In the genomic region with DNA sequence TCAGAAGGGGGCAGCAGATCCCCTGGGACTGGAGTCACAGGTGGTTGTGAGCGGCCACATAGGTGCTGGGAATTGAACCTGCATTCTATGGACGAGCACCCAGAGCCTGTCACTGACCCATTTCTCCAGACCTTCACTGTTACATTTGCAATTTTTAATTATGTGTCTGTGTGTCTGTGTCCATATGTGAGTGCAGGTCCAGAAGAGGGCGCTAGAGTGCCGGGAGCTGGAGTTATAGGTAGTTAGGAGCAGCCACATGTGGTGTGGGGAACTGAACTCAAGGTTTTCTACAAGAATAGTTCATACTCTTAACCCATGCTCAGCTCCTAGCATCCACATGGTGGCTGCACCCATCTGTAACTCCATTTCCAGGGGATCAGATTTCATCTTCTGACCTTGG, we compare ENCODE assay signal across 9 mouse cellular contexts. TPM values are rescaled to one million over a fixed set of nuclear protein-coding genes. Genes with fewer than 3 reads are reported as not detected.
DNase-seq lines count a peak whose midpoint lies in the region; ATAC-seq and TF ChIP-seq lines count a peak whose summit lies in the region.
"Had no signal": no experiment of that assay in that cellular context is flagged by ENCODE, and none has a peak within 500 bp of the region (broad histone marks: within the 10 kb centered on the region; RNA-seq: fewer than 3 reads in every experiment).

No protein-coding gene starts in this region.

- H3K4me1 ChIP-seq in kidney, postnatal 0 days (replicated peaks; ENCODE audit: insufficient read depth, low read length), result no peaks in the 10 kb centered on the region
- H3K4me1 ChIP-seq in kidney, embryonic 16.5 days (ENCODE audit: insufficient read depth, low read length), result peaks cover 16% of the 10 kb centered on the region
- no peaks in the 10 kb centered on the region for H3K4me1 ChIP-seq in midbrain, postnatal 0 days (ENCODE audit: insufficient read depth, low read length)
- H3K4me1 ChIP-seq in midbrain, embryonic 13.5 days (replicated peaks), result peaks cover 19% of the 10 kb centered on the region
- peaks cover 0 to 6% of the 10 kb centered on the region in 2 experiments; a peak in 2 of 4 replicates for H3K4me1 ChIP-seq in MEL (ENCODE audit: control insufficient read depth in 1 of 2, insufficient read depth in 2 of 2, low read length in 2 of 2)
- peaks cover 27% of the 10 kb centered on the region for H3K4me1 ChIP-seq in forebrain, embryonic 12.5 days

- no peak overlapping the region for H3K27ac ChIP-seq in kidney, postnatal 0 days
- no peak overlapping the region for H3K27ac ChIP-seq in kidney, embryonic 16.5 days (ENCODE audit: low read length)
- H3K27ac ChIP-seq in midbrain, postnatal 0 days (ENCODE audit: low read depth, low read length), result no peak overlapping the region
- H3K27ac ChIP-seq in midbrain, embryonic 13.5 days, result no peak overlapping the region
- H3K27ac ChIP-seq in MEL (ENCODE audit: control insufficient read depth, low read depth, low read length), result no peak overlapping the region
- H3K27ac ChIP-seq in forebrain, embryonic 12.5 days, result no peak overlapping the region

- TF ChIP-seq RAD21 in MEL (IDR thresholded peaks at IDR 0.05; ENCODE audit: low read depth, low read length), result peak; percentile 37

- H3K4me3 ChIP-seq in kidney, postnatal 0 days (replicated peaks; ENCODE audit: low read depth, low read length), result no peak overlapping the region
- H3K4me3 ChIP-seq in kidney, embryonic 16.5 days (ENCODE audit: low read length), result no peak overlapping the region
- H3K4me3 ChIP-seq in midbrain, postnatal 0 days (ENCODE audit: low read depth, low read length), result no peak overlapping the region
- no peak overlapping the region for H3K4me3 ChIP-seq in midbrain, embryonic 13.5 days (replicated peaks)
- no peak overlapping the region for H3K4me3 ChIP-seq in MEL (ENCODE audit: control insufficient read depth in 1 of 2, insufficient read depth in 1 of 2, low read depth in 2 of 2, low read length in 2 of 2)
- H3K4me3 ChIP-seq in forebrain, embryonic 12.5 days (replicated peaks), result no peak overlapping the region
- H3K4me3 ChIP-seq: hindbrain, embryonic 12.5 days had no signal

- H3K79me2 ChIP-seq in MEL (ENCODE audit: control insufficient read depth, insufficient read depth, low read length, poor library complexity), result no peaks in the 10 kb centered on the region

- no peak for DNase-seq in kidney, postnatal 0 days (ENCODE audit: low spot score)
- no peak for DNase-seq in midbrain, postnatal 0 days (ENCODE audit: low spot score)
- DNase-seq in MEL (ENCODE audit: low read depth, low spot score), result peak; percentile 66
- DNase-seq in splenic B cell, adult 2 months (ENCODE audit: low read depth, low spot score), result peak; percentile 52

- no peaks in the 10 kb centered on the region for H3K36me3 ChIP-seq in kidney, postnatal 0 days (ENCODE audit: insufficient read depth, low read length)
- no peaks in the 10 kb centered on the region for H3K36me3 ChIP-seq in kidney, embryonic 16.5 days (ENCODE audit: insufficient read depth, low read length)
- no peaks in the 10 kb centered on the region for H3K36me3 ChIP-seq in midbrain, postnatal 0 days (ENCODE audit: insufficient read depth, low read length)
- H3K36me3 ChIP-seq in midbrain, embryonic 13.5 days, result no peaks in the 10 kb centered on the region
- 0 out of 4 replicates have a peak, but pooled peaks cover 0 to 2% of the 10 kb centered on the region in 2 experiments for H3K36me3 ChIP-seq in MEL (ENCODE audit: control insufficient read depth in 1 of 2, insufficient read depth in 2 of 2, low read length in 2 of 2)
- H3K36me3 ChIP-seq in splenic B cell, adult 2 months (ENCODE audit: control insufficient read depth, insufficient read depth, low read length, poor library complexity, severe bottlenecking), result no peaks in the 10 kb centered on the region; the same call in 1 of the 2 replicates
- H3K36me3 ChIP-seq in forebrain, embryonic 12.5 days (replicated peaks), result no peaks in the 10 kb centered on the region
- H3K36me3 ChIP-seq: hindbrain, embryonic 12.5 days had no signal

- no peak overlapping the region for H3K4me2 ChIP-seq in kidney, postnatal 0 days (ENCODE audit: low read length)
- no peak overlapping the region for H3K4me2 ChIP-seq in kidney, embryonic 16.5 days (replicated peaks; ENCODE audit: low read depth, low read length)
- no peak overlapping the region for H3K4me2 ChIP-seq in midbrain, postnatal 0 days (ENCODE audit: low read depth, low read length, poor library complexity, severe bottlenecking)
- H3K4me2 ChIP-seq in midbrain, embryonic 13.5 days (replicated peaks), result no peak overlapping the region
- H3K4me2 ChIP-seq in forebrain, embryonic 12.5 days, result no peak overlapping the region
- H3K4me2 ChIP-seq: hindbrain, embryonic 12.5 days had no signal

- WGBS in kidney, postnatal 0 days, result 78% methylated on average over 4 of the region's 4 CpGs
- WGBS in kidney, embryonic 16.5 days, result 74% methylated on average over 4 of the region's 4 CpGs
- 68% methylated on average over 4 of the region's 4 CpGs for WGBS in midbrain, postnatal 0 days
- 71% methylated on average over 4 of the region's 4 CpGs for WGBS in midbrain, embryonic 13.5 days
- WGBS in forebrain, embryonic 12.5 days, result 76% methylated on average over 4 of the region's 4 CpGs

- no peak overlapping the region for H3K9ac ChIP-seq in kidney, postnatal 0 days (ENCODE audit: low read depth, low read length)
- no peak overlapping the region for H3K9ac ChIP-seq in kidney, embryonic 16.5 days (replicated peaks; ENCODE audit: low read length)
- H3K9ac ChIP-seq in midbrain, postnatal 0 days (replicated peaks; ENCODE audit: low read length, poor library complexity, severe bottlenecking), result no peak overlapping the region
- no peak overlapping the region for H3K9ac ChIP-seq in midbrain, embryonic 13.5 days (replicated peaks)
- H3K9ac ChIP-seq in MEL (ENCODE audit: control insufficient read depth, low read depth, low read length, poor library complexity, severe bottlenecking), result no peak overlapping the region
- H3K9ac ChIP-seq in forebrain, embryonic 12.5 days, result no peak overlapping the region
- H3K9ac ChIP-seq: hindbrain, embryonic 12.5 days had no signal

- no peak for ATAC-seq in kidney, postnatal 0 days (replicated peaks; ENCODE audit: low FRiP score, low read depth)
- no peak for ATAC-seq in kidney, embryonic 16.5 days (ENCODE audit: low FRiP score, low TSS enrichment)
- no peak for ATAC-seq in midbrain, postnatal 0 days (ENCODE audit: low FRiP score)
- no peak for ATAC-seq in midbrain, embryonic 13.5 days
- ATAC-seq in forebrain, embryonic 12.5 days (ENCODE audit: low FRiP score), result no peak
- ATAC-seq: Patski had no signal

- TF ChIP-seq EP300 in MEL (IDR thresholded peaks at IDR 0.05; ENCODE audit: low read depth in 1 of 2, low read length in 2 of 2), result no peak

- no peaks in the 10 kb centered on the region for H3K27me3 ChIP-seq in kidney, postnatal 0 days (ENCODE audit: insufficient read depth, low read length)
- H3K27me3 ChIP-seq in kidney, embryonic 16.5 days (ENCODE audit: insufficient read depth, low read length), result no peaks in the 10 kb centered on the region
- no peaks in the 10 kb centered on the region for H3K27me3 ChIP-seq in midbrain, postnatal 0 days (ENCODE audit: insufficient read depth, low read length)
- no peaks in the 10 kb centered on the region for H3K27me3 ChIP-seq in midbrain, embryonic 13.5 days
- H3K27me3 ChIP-seq in MEL (ENCODE audit: control insufficient read depth in 1 of 2, insufficient read depth in 2 of 2, low read length in 2 of 2), result no peaks in the 10 kb centered on the region
- H3K27me3 ChIP-seq in splenic B cell, adult 2 months (ENCODE audit: control insufficient read depth, insufficient read depth, low read length, poor library complexity, severe bottlenecking), result no peaks in the 10 kb centered on the region
- H3K27me3 ChIP-seq in forebrain, embryonic 12.5 days, result peaks cover 9% of the 10 kb centered on the region
- H3K27me3 ChIP-seq: Patski had no signal

- TF ChIP-seq POLR2A in MEL (IDR thresholded peaks at IDR 0.05; ENCODE audit: control insufficient read depth in 1 of 2, insufficient read depth in 1 of 2, low read depth in 1 of 2, low read length in 2 of 2, poor library complexity in 1 of 2), result no peak

- peak; percentile 39 for TF ChIP-seq CTCF in kidney, postnatal 0 days (IDR thresholded peaks at IDR 0.05; ENCODE audit: low read depth)
- TF ChIP-seq CTCF in midbrain, postnatal 0 days (IDR thresholded peaks at IDR 0.05), result peak; percentile 33
- TF ChIP-seq CTCF in MEL (IDR thresholded peaks at IDR 0.05 in 2 of 3, conservative IDR thresholded peaks at IDR 0.05 in 1 of 3; ENCODE audit: control insufficient read depth in 1 of 3, insufficient read depth in 1 of 3, low read depth in 2 of 3, low read length in 3 of 3, poor library complexity in 1 of 3, severe bottlenecking in 1 of 3), result peak; percentile 64 to 66 (median 65)

- H3K9me3 ChIP-seq in kidney, postnatal 0 days (replicated peaks; ENCODE audit: low read length), result no peaks in the 10 kb centered on the region
- no peaks in the 10 kb centered on the region for H3K9me3 ChIP-seq in kidney, embryonic 16.5 days (ENCODE audit: low read length)
- no peaks in the 10 kb centered on the region for H3K9me3 ChIP-seq in midbrain, postnatal 0 days (ENCODE audit: low read length)
- H3K9me3 ChIP-seq in midbrain, embryonic 13.5 days, result no peaks in the 10 kb centered on the region
- H3K9me3 ChIP-seq in MEL (replicated peaks; ENCODE audit: insufficient read depth, low read length), result no peaks in the 10 kb centered on the region
- H3K9me3 ChIP-seq in forebrain, embryonic 12.5 days, result no peaks in the 10 kb centered on the region
- H3K9me3 ChIP-seq: hindbrain, embryonic 12.5 days had no signal

TF ChIP-seq in MEL, 35 proteins besides CTCF, POLR2A, EP300 and RAD21:
- 0 out of 2 replicates have a peak, but pooled peaks have one; percentile 6 for TF ChIP-seq ZC3H11A (IDR thresholded peaks at IDR 0.05; ENCODE audit: low read depth, low read length)
- peak; percentile 35 for TF ChIP-seq SMC3 (IDR thresholded peaks at IDR 0.05; ENCODE audit: low read depth, low read length)
- no peak for TF ChIP-seq NELFE (IDR thresholded peaks at IDR 0.05; ENCODE audit: low read depth, low read length)
TF ChIP-seq in MEL: peak in this region for 2.

RNA-seq across cellular contexts. Expression of a gene that starts 37.5 kb away (rescaled TPM):
- 5.5 and 6.2 TPM in 2 replicates for polyA plus RNA-seq in kidney, postnatal 0 days (2015; fragmentation: Nextera tagmentation; extraction: Ambion mirVana)
- polyA plus RNA-seq in kidney, embryonic 16.5 days (2015; fragmentation: Nextera tagmentation; extraction: Ambion mirVana), result 13.9 and 14.0 TPM in 2 replicates
- total RNA-seq in midbrain, postnatal 0 days (2014; rRNA removed), result 19.2 and 21.4 TPM in 2 replicates
- polyA plus RNA-seq in midbrain, postnatal 0 days (2015; fragmentation: Nextera tagmentation; extraction: Ambion mirVana), result 1.3 and 1.6 TPM in 2 replicates
- 2.8 and 4.4 TPM in 2 replicates for polyA plus RNA-seq in midbrain, embryonic 13.5 days (2015; fragmentation: Nextera tagmentation; extraction: Ambion mirVana)
- total RNA-seq in MEL (2012; rRNA removed), result not detected in 2 replicates
- polyA plus RNA-seq in MEL (2012; ENCODE audit: insufficient read depth in 1 of 2, insufficient read length in 2 of 2, low read depth in 1 of 2, low replicate concordance in 2 of 2, missing spikeins in 1 of 2), result not detected
- polyA plus RNA-seq in forebrain, embryonic 12.5 days (2016; fragmentation: Nextera tagmentation; extraction: Ambion mirVana), result 7.2 and 9.9 TPM in 2 replicates
- polyA plus RNA-seq: Patski had no signal

Comparison
In these comparisons a context has a peak if more than half of its experiments do, and no peak if none do; other contexts are left out.
1. DNase-seq: peak in MEL (single experiment) and splenic B cell, adult 2 months (single experiment); none in kidney, postnatal 0 days (single experiment) and midbrain, postnatal 0 days (single experiment).
2. Peak in every context shown above with its lines, with median percentiles within 50 percentile points of each other: CTCF ChIP-seq.